Mouse (Mus musculus): ENCODE data around the gene Hipk2.

Hipk2 gene

GRCm38 (mm10) chr6:38833721-38834120 lies 42.2 kb downstream of the Hipk2 start:
- DNase-seq (ENCODE audit: low read depth, low spot score) = no peak

GRCm38 (mm10) chr6:38829452-38829851 lies 46.5 kb downstream of the Hipk2 start:
- DNase-seq (ENCODE audit: low read depth, low spot score) = no peak

GRCm38 (mm10) chr6:38828211-38828610 lies 47.8 kb downstream of the Hipk2 start:
- no peak for DNase-seq (ENCODE audit: low read depth, low spot score)

GRCm38 (mm10) chr6:38827435-38827834 lies 48.5 kb downstream of the Hipk2 start:
- DNase-seq (ENCODE audit: low read depth, low spot score) = no peak

- no peak for DNase-seq (ENCODE audit: low read depth, low spot score)
Measured at GRCm38 (mm10) chr6:38826857-38827256, 49.1 kb downstream of the Hipk2 start.

- DNase-seq (ENCODE audit: low read depth, low spot score) = no peak
Measured at GRCm38 (mm10) chr6:38825886-38826285, 50.1 kb downstream of the Hipk2 start.

GRCm38 (mm10) chr6:38823827-38824226 lies 52.1 kb downstream of the Hipk2 start:
- no peak for DNase-seq (ENCODE audit: low read depth, low spot score)

GRCm38 (mm10) chr6:38823164-38823563 lies 52.8 kb downstream of the Hipk2 start:
- DNase-seq (ENCODE audit: low read depth, low spot score) = no peak

- DNase-seq (ENCODE audit: low read depth, low spot score) = no peak
Measured at GRCm38 (mm10) chr6:38821686-38822085, 54.3 kb downstream of the Hipk2 start.

- no peak for DNase-seq (ENCODE audit: low read depth, low spot score)
Measured at GRCm38 (mm10) chr6:38820862-38821261, 55.1 kb downstream of the Hipk2 start.

- DNase-seq (ENCODE audit: low read depth, low spot score) = no peak
Measured at GRCm38 (mm10) chr6:38816216-38816615, 59.7 kb downstream of the Hipk2 start.

GRCm38 (mm10) chr6:38815582-38815981 lies 60.4 kb downstream of the Hipk2 start:
- DNase-seq (ENCODE audit: low read depth, low spot score) = no peak

- no peak for DNase-seq (ENCODE audit: low read depth, low spot score)
Measured at GRCm38 (mm10) chr6:38814690-38815089, 61.3 kb downstream of the Hipk2 start.

GRCm38 (mm10) chr6:38811459-38812145 lies 64.4 kb downstream of the Hipk2 start:
- no peak for DNase-seq (ENCODE audit: low read depth, low spot score)

- no peak for DNase-seq (ENCODE audit: low read depth, low spot score)
Measured at GRCm38 (mm10) chr6:38810121-38810475, 65.9 kb downstream of the Hipk2 start.

GRCm38 (mm10) chr6:38809396-38810120 lies 66.4 kb downstream of the Hipk2 start:
- DNase-seq (ENCODE audit: low read depth, low spot score) = no peak

GRCm38 (mm10) chr6:38808317-38808716 lies 67.6 kb downstream of the Hipk2 start:
- DNase-seq (ENCODE audit: low read depth, low spot score) = no peak

- DNase-seq (ENCODE audit: low read depth, low spot score) = no peak
Measured at GRCm38 (mm10) chr6:38806963-38807445, 69.0 kb downstream of the Hipk2 start.

- DNase-seq (ENCODE audit: low read depth, low spot score) = no peak
Measured at GRCm38 (mm10) chr6:38805612-38806011, 70.4 kb downstream of the Hipk2 start.

- DNase-seq (ENCODE audit: low read depth, low spot score) = no peak
Measured at GRCm38 (mm10) chr6:38801252-38801651, 74.7 kb downstream of the Hipk2 start.

GRCm38 (mm10) chr6:38797548-38797947 lies 78.4 kb downstream of the Hipk2 start:
- DNase-seq (ENCODE audit: low read depth, low spot score) = no peak

GRCm38 (mm10) chr6:38796993-38797392 lies 79.0 kb downstream of the Hipk2 start:
- DNase-seq (ENCODE audit: low read depth, low spot score) = no peak

- no peak for DNase-seq (ENCODE audit: low read depth, low spot score)
Measured at GRCm38 (mm10) chr6:38796388-38796787, 79.6 kb downstream of the Hipk2 start.

Measured in brain, embryonic 18.5 days (tissue).